Mouse (Mus musculus): ENCODE measurements around the gene Pbx3. TPM values are rescaled to one million over a fixed set of nuclear protein-coding genes. Genes with fewer than 3 reads are reported as not detected.

Gene Pbx3
- polyA plus RNA-seq, 1 experiment = 3.5 TPM

DNA sequence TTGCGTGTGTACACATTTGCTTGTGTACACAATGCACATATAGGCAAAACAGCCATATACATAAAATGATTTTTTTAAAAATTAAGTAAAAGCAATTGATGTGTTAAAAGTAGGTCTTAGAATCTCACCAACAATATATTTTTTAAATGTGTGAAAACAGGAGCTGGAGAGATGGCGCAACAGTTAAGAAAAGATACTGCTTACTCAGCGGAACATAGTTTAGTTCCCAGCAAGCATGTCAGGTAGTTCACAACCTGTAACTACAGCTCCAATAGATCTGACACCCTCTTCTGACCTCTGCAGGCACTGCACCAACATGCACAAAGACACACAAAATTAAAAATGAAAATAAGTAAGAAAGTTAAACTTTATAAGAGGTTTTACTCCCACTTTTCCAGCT, 74.7 kb downstream of the Pbx3 start:
- no peak for TF ChIP-seq POLR2A (IDR thresholded peaks at IDR 0.05; ENCODE audit: low read depth, low read length)
- TF ChIP-seq CTCF (IDR thresholded peaks at IDR 0.05; ENCODE audit: extremely low read depth, insufficient read length, insufficient replicate concordance, low read depth, low read length) = no peak
- Histone ChIP-seq H3K36me3 (ENCODE audit: control insufficient read depth, insufficient read depth, low read length) (no peaks in the 10 kb centered on the region), H3K4me1 (ENCODE audit: control insufficient read depth, insufficient read depth, insufficient read length, low read length) (0 out of 2 replicates have a peak, but pooled peaks cover 2% of the 10 kb centered on the region), H3K27me3 (ENCODE audit: control insufficient read depth, insufficient read depth, low read length) (no peaks in the 10 kb centered on the region), H3K27ac (ENCODE audit: insufficient read depth, low read depth, low read length) (no peak overlapping the region), H3K4me3 (ENCODE audit: low read depth, low read length) (no peak overlapping the region)
- 97% methylated on average over 3 of the region's 3 CpGs for WGBS

DNA sequence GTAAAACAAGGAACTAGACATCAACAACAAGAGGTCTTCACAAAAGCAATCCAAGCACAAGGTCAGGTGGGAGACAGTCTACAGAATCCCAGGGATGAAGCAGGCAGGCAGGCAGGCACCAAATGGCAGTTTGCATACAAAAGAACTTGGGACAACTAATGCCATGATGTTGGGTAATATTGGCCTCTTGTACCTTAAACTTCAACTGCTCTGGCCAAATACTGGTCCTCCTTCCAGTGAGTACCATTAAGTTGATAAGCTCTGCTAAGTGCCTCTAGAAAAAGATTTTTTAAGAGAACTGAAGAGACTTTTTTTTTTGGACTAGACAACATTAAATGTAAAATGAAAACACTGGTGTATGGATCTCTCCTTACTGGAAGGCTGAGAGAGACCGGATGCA, 83.2 kb downstream of the Pbx3 start:
- H3K36me3 ChIP-seq (ENCODE audit: control insufficient read depth, insufficient read depth, low read length) = no peaks in the 10 kb centered on the region
- no peaks in the 10 kb centered on the region for H3K4me1 ChIP-seq (ENCODE audit: control insufficient read depth, insufficient read depth, insufficient read length, low read length)
- no peak overlapping the region for H3K27ac ChIP-seq (ENCODE audit: insufficient read depth, low read depth, low read length)
- H3K4me3 ChIP-seq (ENCODE audit: low read depth, low read length) = no peak overlapping the region
- no peak for TF ChIP-seq CTCF (IDR thresholded peaks at IDR 0.05; ENCODE audit: extremely low read depth, insufficient read length, insufficient replicate concordance, low read depth, low read length)
- no peak for TF ChIP-seq POLR2A (IDR thresholded peaks at IDR 0.05; ENCODE audit: low read depth, low read length)
- 96% methylated on average over 1 of the region's 1 CpGs for WGBS
- no peaks in the 10 kb centered on the region for H3K27me3 ChIP-seq (ENCODE audit: control insufficient read depth, insufficient read depth, low read length)

DNA sequence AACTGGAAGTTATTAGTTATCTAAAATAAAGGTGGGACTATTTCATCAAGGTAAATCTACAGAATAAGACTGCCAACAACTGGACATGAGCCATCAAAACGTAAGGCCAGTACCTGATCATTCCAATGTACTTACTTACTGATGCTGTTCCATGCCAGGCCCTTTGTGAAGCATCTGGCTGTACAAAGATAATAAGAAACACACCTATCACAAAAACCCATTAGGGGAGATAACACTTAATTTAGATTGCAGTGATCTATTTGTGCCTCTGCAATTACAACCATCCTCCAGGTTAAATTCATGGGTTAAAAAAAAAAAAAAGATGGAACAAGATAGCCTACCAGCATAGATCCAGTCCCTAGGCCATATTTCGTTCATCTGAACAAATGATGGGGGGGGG, 88.7 kb downstream of the Pbx3 start:
- WGBS = 63% methylated on average over 2 of the region's 2 CpGs
- Histone ChIP-seq H3K4me1 (ENCODE audit: control insufficient read depth, insufficient read depth, insufficient read length, low read length) (no peaks in the 10 kb centered on the region), H3K36me3 (ENCODE audit: control insufficient read depth, insufficient read depth, low read length) (no peaks in the 10 kb centered on the region), H3K27ac (ENCODE audit: insufficient read depth, low read depth, low read length) (no peak overlapping the region), H3K27me3 (ENCODE audit: control insufficient read depth, insufficient read depth, low read length) (no peaks in the 10 kb centered on the region), H3K4me3 (ENCODE audit: low read depth, low read length) (no peak overlapping the region)
- TF ChIP-seq POLR2A (IDR thresholded peaks at IDR 0.05; ENCODE audit: low read depth, low read length) = no peak
- no peak for TF ChIP-seq CTCF (IDR thresholded peaks at IDR 0.05; ENCODE audit: extremely low read depth, insufficient read length, insufficient replicate concordance, low read depth, low read length)

DNA sequence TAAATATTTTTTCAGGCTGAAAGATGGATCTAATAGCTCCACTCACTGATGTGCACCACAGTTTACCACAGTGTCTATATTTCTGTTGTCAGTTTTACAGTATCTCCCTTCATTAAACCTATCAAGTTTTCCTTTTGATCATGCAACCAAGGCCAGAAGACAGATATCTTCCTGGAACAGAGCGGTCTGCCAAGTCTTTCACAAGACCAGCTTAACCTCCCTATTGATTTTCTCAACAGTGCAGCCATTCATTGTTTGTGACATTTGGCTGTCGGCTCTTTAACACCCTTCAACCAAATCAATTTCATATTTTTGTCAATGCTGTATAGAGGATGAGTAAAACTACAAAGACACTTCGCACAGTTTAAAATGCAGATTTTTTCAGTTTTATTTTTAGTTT, 91.9 kb downstream of the Pbx3 start:
- 54% methylated on average over 3 of the region's 3 CpGs for WGBS
- Histone ChIP-seq H3K27ac (ENCODE audit: insufficient read depth, low read depth, low read length) (no peak overlapping the region), H3K4me3 (ENCODE audit: low read depth, low read length) (no peak overlapping the region), H3K4me1 (ENCODE audit: control insufficient read depth, insufficient read depth, insufficient read length, low read length) (no peaks in the 10 kb centered on the region), H3K36me3 (ENCODE audit: control insufficient read depth, insufficient read depth, low read length) (no peaks in the 10 kb centered on the region), H3K27me3 (ENCODE audit: control insufficient read depth, insufficient read depth, low read length) (no peaks in the 10 kb centered on the region)
- TF ChIP-seq CTCF (IDR thresholded peaks at IDR 0.05; ENCODE audit: extremely low read depth, insufficient read length, insufficient replicate concordance, low read depth, low read length) (no peak), POLR2A (IDR thresholded peaks at IDR 0.05; ENCODE audit: low read depth, low read length) (no peak)

DNA sequence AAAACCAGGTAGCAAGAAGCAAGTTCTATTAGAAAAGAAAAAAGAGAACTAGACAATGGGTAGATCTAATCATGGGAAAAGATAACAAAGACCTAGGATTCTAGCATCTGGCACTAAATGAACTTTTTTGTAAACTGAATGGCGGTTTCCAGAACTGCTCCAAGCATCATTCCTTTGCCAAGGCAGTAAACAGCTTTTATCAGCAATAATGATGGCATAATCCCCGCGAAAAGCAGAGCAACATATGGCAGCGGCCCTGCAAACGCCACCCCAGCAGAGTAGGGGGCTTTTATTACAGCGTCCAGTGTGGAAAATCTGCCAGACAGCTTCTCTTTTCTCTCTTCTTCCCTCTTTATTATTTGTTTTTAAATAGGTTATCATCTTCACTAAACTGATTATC, 93.2 kb downstream of the Pbx3 start:
- Histone ChIP-seq H3K36me3 (ENCODE audit: control insufficient read depth, insufficient read depth, low read length) (no peaks in the 10 kb centered on the region), H3K27me3 (ENCODE audit: control insufficient read depth, insufficient read depth, low read length) (no peaks in the 10 kb centered on the region), H3K4me3 (ENCODE audit: low read depth, low read length) (no peak overlapping the region), H3K4me1 (ENCODE audit: control insufficient read depth, insufficient read depth, insufficient read length, low read length) (no peaks in the 10 kb centered on the region), H3K27ac (ENCODE audit: insufficient read depth, low read depth, low read length) (no peak overlapping the region)
- 45% methylated on average over 6 of the region's 6 CpGs for WGBS
- TF ChIP-seq CTCF (IDR thresholded peaks at IDR 0.05; ENCODE audit: extremely low read depth, insufficient read length, insufficient replicate concordance, low read depth, low read length) (no peak), POLR2A (IDR thresholded peaks at IDR 0.05; ENCODE audit: low read depth, low read length) (no peak)

DNA sequence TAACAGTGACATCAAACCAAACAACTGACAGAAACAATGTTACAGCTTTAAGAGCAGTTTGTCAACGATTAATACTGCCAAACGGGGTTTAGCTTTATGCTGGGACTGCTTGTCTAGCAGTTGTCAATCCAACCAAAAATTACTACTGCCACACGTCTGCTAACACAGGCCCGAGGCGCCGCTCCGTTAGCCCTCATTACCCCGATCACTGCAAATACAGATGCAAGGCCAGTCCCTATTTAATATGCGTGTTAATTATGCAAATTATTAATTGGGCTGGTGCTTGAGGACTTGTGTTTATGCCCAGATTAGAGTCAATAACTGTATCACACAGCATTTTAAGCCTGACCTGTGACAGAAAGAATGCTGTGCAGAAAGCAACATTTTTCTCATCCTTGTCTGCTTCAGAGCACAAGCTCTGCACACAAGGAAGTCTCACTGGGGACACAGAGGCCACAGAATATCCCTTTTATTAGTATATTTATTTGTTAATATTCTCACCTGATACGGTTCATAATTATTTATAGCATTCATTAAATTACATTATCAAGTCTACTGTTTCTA, 97.2 kb downstream of the Pbx3 start:
- TF ChIP-seq POLR2A (IDR thresholded peaks at IDR 0.05; ENCODE audit: low read depth, low read length) = no peak
- no peak for TF ChIP-seq CTCF (IDR thresholded peaks at IDR 0.05; ENCODE audit: extremely low read depth, insufficient read length, insufficient replicate concordance, low read depth, low read length)
- H3K4me1 ChIP-seq (ENCODE audit: control insufficient read depth, insufficient read depth, insufficient read length, low read length) = no peaks in the 10 kb centered on the region
- no peak overlapping the region for H3K4me3 ChIP-seq (ENCODE audit: low read depth, low read length)
- no peak overlapping the region for H3K27ac ChIP-seq (ENCODE audit: insufficient read depth, low read depth, low read length)
- no peaks in the 10 kb centered on the region for H3K27me3 ChIP-seq (ENCODE audit: control insufficient read depth, insufficient read depth, low read length)
- no peaks in the 10 kb centered on the region for H3K36me3 ChIP-seq (ENCODE audit: control insufficient read depth, insufficient read depth, low read length)
- 90% methylated on average over 10 of the region's 10 CpGs for WGBS

DNA sequence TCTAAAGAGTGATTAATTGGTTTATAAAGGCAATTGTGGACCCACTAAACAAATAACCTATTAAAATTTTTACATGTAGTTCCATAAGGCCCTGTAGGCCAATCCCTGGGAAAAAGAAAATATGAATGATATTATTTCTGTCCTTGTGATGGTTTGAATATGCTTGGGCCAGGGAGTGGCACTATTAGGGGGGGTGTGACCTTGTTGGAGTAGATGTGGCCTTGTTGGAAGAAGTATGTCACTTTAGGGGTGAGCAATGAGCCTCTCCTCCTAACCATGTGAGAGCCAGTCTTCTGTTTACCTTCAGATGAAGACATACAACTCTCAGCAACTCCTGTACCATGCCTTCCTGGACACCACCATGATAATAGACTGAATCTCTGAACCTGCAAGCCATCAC, 110.9 kb downstream of the Pbx3 start:
- Histone ChIP-seq H3K4me3 (ENCODE audit: low read depth, low read length) (no peak overlapping the region), H3K36me3 (ENCODE audit: control insufficient read depth, insufficient read depth, low read length) (no peaks in the 10 kb centered on the region), H3K27ac (ENCODE audit: insufficient read depth, low read depth, low read length) (no peak overlapping the region), H3K27me3 (ENCODE audit: control insufficient read depth, insufficient read depth, low read length) (no peaks in the 10 kb centered on the region), H3K4me1 (ENCODE audit: control insufficient read depth, insufficient read depth, insufficient read length, low read length) (no peaks in the 10 kb centered on the region)
- TF ChIP-seq POLR2A (IDR thresholded peaks at IDR 0.05; ENCODE audit: low read depth, low read length) = no peak
- TF ChIP-seq CTCF (IDR thresholded peaks at IDR 0.05; ENCODE audit: extremely low read depth, insufficient read length, insufficient replicate concordance, low read depth, low read length) = no peak

All from small intestine, adult 2 months (tissue).